Mouse (Mus musculus): ENCODE data around the gene Fam107a. TPM values are rescaled to one million over a fixed set of nuclear protein-coding genes. Genes with fewer than 3 reads are reported as not detected.

The Fam107a gene
- not detected for polyA plus RNA-seq (2017; shearing (Covaris generic))

GRCm38 (mm10) chr14:8317194-8318097 is at the start of gene Fam107a:
Gene Fam107a (minus strand): TSS chr14:8318023.

GRCm38 (mm10) chr14:8259166-8259565 is 58.7 kb downstream of the Fam107a start, which contains the start of gene Acox2:
Gene Acox2 (minus strand): TSS chr14:8259353.

Other genes with a start within 250 kb of the Fam107a start
- 46.0 TPM for gene Rpp14, start 237.7 kb downstream of the Fam107a start, polyA plus RNA-seq (2017; shearing (Covaris generic))
- 68.0 TPM for gene Pxk, start 219.8 kb downstream of the Fam107a start, polyA plus RNA-seq (2017; shearing (Covaris generic))
- gene Pdhb, start 145.0 kb downstream of the Fam107a start, polyA plus RNA-seq (2017; shearing (Covaris generic)): 181 TPM
- gene Kctd6, start 103.9 kb downstream of the Fam107a start, polyA plus RNA-seq (2017; shearing (Covaris generic)): 14.9 TPM
- gene Acox2, start 58.7 kb downstream of the Fam107a start, polyA plus RNA-seq (2017; shearing (Covaris generic)): not detected
- gene Oit1, start 60.7 kb upstream of the Fam107a start, polyA plus RNA-seq (2017; shearing (Covaris generic)): not detected